Mouse (Mus musculus) myocyte (in vitro differentiated cells): Measurements from ENCODE around the gene Pitpnb. TPM values are rescaled to one million over a fixed set of nuclear protein-coding genes. Genes with fewer than 3 reads are reported as not detected.

Source experiments
- H3K27me3 ChIP-seq: one replicate; pipeline ENCODE4 v1.6.1; 2011; ENCODE audit not compliant: control insufficient read depth, insufficient read depth, insufficient read length
- H3K36me3 ChIP-seq: one replicate; pipeline ENCODE4 v1.6.1; 2011; ENCODE audit not compliant: control insufficient read depth, insufficient read depth
- H3K4me2 ChIP-seq: one replicate; pipeline ENCODE4 v1.6.1; 2011; ENCODE audit warnings: low read depth, control low read depth
- H3K4me3 ChIP-seq: one replicate; pipeline ENCODE4 v1.5.1; 2011; ENCODE audit warnings: mild to moderate bottlenecking, control low read depth, moderate library complexity
- H3K79me2 ChIP-seq: one replicate; pipeline ENCODE4 v1.6.1; 2011; ENCODE audit not compliant: control insufficient read depth, insufficient read depth
- H3ac ChIP-seq: one replicate; pipeline ENCODE4 v1.6.1; 2011; ENCODE audit not compliant: control insufficient read depth, insufficient read length
- CEBPB ChIP-seq: IDR thresholded peaks from 2 replicates; pipeline ENCODE4 v1.6.1; 2011; ENCODE audit warnings: mild to moderate bottlenecking, moderate library complexity; ENCODE audit not compliant: poor library complexity, insufficient read depth, severe bottlenecking
- E2F4 ChIP-seq: IDR thresholded peaks from one replicate; pipeline ENCODE4 v1.6.1; 2011; ENCODE audit warnings: mild to moderate bottlenecking, control low read depth, moderate library complexity; ENCODE audit not compliant: insufficient read depth
- MAX ChIP-seq: IDR thresholded peaks from one replicate; pipeline ENCODE4 v1.6.1; 2011; ENCODE audit warnings: low read depth, mild to moderate bottlenecking, control low read depth
- MYOD1 ChIP-seq, 3 experiments: IDR thresholded peaks; one replicate each; pipeline ENCODE4 v1.6.1; 2011; ENCODE audit warnings: control low read depth in 2 of 3, low read depth in 2 of 3, mild to moderate bottlenecking in 2 of 3, moderate library complexity in 1 of 3; ENCODE audit not compliant: insufficient read length in 2 of 3, control insufficient read depth in 1 of 3
- MYOG ChIP-seq, 3 experiments: IDR thresholded peaks; one replicate each; pipeline ENCODE4 v1.6.1; 2011; ENCODE audit warnings: control low read depth in 2 of 3, low read depth in 2 of 3, mild to moderate bottlenecking in 2 of 3; ENCODE audit not compliant: insufficient read length in 2 of 3, control insufficient read depth in 1 of 3, insufficient read depth in 1 of 3
- POLR2A ChIP-seq: IDR thresholded peaks from one replicate; pipeline ENCODE4 v1.6.1; 2011; ENCODE audit warnings: low read depth, mild to moderate bottlenecking, control low read depth, moderate library complexity; ENCODE audit not compliant: insufficient read length
- POLR2AphosphoS2 ChIP-seq: IDR thresholded peaks from one replicate; pipeline ENCODE4 v1.6.1; 2011; ENCODE audit warnings: low read depth, control low read depth; ENCODE audit not compliant: insufficient read length
- REST ChIP-seq: IDR thresholded peaks from one replicate; pipeline ENCODE4 v1.6.1; 2011; ENCODE audit warnings: mild to moderate bottlenecking, control low read depth, moderate library complexity; ENCODE audit not compliant: insufficient read depth, insufficient read length
- SRF ChIP-seq: IDR thresholded peaks from one replicate; pipeline ENCODE4 v1.6.1; 2011; ENCODE audit warnings: low read depth; ENCODE audit not compliant: control insufficient read depth, insufficient read length
- TCF12 ChIP-seq: IDR thresholded peaks from one replicate; pipeline ENCODE4 v1.6.1; 2011; ENCODE audit warnings: mild to moderate bottlenecking, control low read depth; ENCODE audit not compliant: poor library complexity, insufficient read depth, severe bottlenecking
- TCF3 ChIP-seq: IDR thresholded peaks from one replicate; pipeline ENCODE4 v1.6.1; 2011; ENCODE audit warnings: low read depth, control low read depth; ENCODE audit not compliant: insufficient read length
- USF1 ChIP-seq: IDR thresholded peaks from one replicate; pipeline ENCODE4 v1.6.1; 2011; ENCODE audit warnings: low read depth, mild to moderate bottlenecking, control low read depth, moderate library complexity
- polyA plus RNA-seq: library from polyadenylated mRNA; unstranded; fragments of >200 nt; fragmentation: generic; extraction: Trizol; gene quantifications from one replicate; pipeline ENCODE4 v1.2.1, GENCODE M21; 2012; ENCODE audit warnings: missing spikeins

The Pitpnb gene
- polyA plus RNA-seq, 1 experiment = 52.2 TPM

- Histone ChIP-seq H3K4me2 (no peak overlapping the region), H3K4me3 (no peak overlapping the region), H3K36me3 (no peaks in the 10 kb centered on the region), H3ac (no peak overlapping the region), H3K79me2 (no peaks in the 10 kb centered on the region), H3K27me3 (peaks cover 87% of the 10 kb centered on the region)
- TF ChIP-seq TCF12 (no peak), USF1 (no peak), MYOG (IDR thresholded peaks at IDR 0.05; ENCODE audit: control insufficient read depth in 1 of 3, insufficient read depth in 1 of 3, insufficient read length in 2 of 3, low read depth in 2 of 3) (no peak), TCF3 (no peak), E2F4 (no peak), MYOD1 (IDR thresholded peaks at IDR 0.05; ENCODE audit: control insufficient read depth in 1 of 3, insufficient read length in 2 of 3, low read depth in 2 of 3) (no peak), CEBPB (no peak), POLR2AphosphoS2 (no peak), REST (no peak), MAX (no peak), SRF (no peak), POLR2A (no peak)
Measured at GRCm38 (mm10) chr5:111432842-111433241, 102.3 kb downstream of the Pitpnb start.

GRCm38 (mm10) chr5:111434342-111434842 is 103.8 kb downstream of the Pitpnb start:
- Histone ChIP-seq H3K79me2 (no peaks in the 10 kb centered on the region), H3K36me3 (no peaks in the 10 kb centered on the region), H3ac (no peak overlapping the region), H3K4me3 (no peak overlapping the region), H3K4me2 (no peak overlapping the region), H3K27me3 (peaks cover 78% of the 10 kb centered on the region)
- TF ChIP-seq POLR2A (no peak), TCF3 (no peak), E2F4 (no peak), USF1 (no peak), MYOD1 (IDR thresholded peaks at IDR 0.05; ENCODE audit: control insufficient read depth in 1 of 3, insufficient read length in 2 of 3, low read depth in 2 of 3) (no peak), MYOG (IDR thresholded peaks at IDR 0.05; ENCODE audit: control insufficient read depth in 1 of 3, insufficient read depth in 1 of 3, insufficient read length in 2 of 3, low read depth in 2 of 3) (no peak), TCF12 (no peak)

- peaks cover 61% of the 10 kb centered on the region for H3K27me3 ChIP-seq
- TF ChIP-seq MAX (no peak), E2F4 (no peak), TCF12 (no peak), CEBPB (no peak), SRF (no peak), POLR2A (no peak), POLR2AphosphoS2 (no peak), REST (no peak), MYOD1 (IDR thresholded peaks at IDR 0.05; ENCODE audit: control insufficient read depth in 1 of 3, insufficient read length in 2 of 3, low read depth in 2 of 3) (no peak), MYOG (IDR thresholded peaks at IDR 0.05; ENCODE audit: control insufficient read depth in 1 of 3, insufficient read depth in 1 of 3, insufficient read length in 2 of 3, low read depth in 2 of 3) (no peak), TCF3 (no peak), USF1 (no peak)
- no peak overlapping the region for H3K4me2 ChIP-seq
- no peaks in the 10 kb centered on the region for H3K36me3 ChIP-seq
- no peak overlapping the region for H3ac ChIP-seq
- no peaks in the 10 kb centered on the region for H3K79me2 ChIP-seq
- no peak overlapping the region for H3K4me3 ChIP-seq
Measured at GRCm38 (mm10) chr5:111436260-111436659, 105.7 kb downstream of the Pitpnb start.

- Histone ChIP-seq H3K36me3 (no peaks in the 10 kb centered on the region), H3K4me3 (no peak overlapping the region), H3K79me2 (no peaks in the 10 kb centered on the region), H3K27me3 (peaks cover 53% of the 10 kb centered on the region), H3ac (no peak overlapping the region), H3K4me2 (no peak overlapping the region)
- no peak for TF ChIP-seq SRF
- no peak for TF ChIP-seq MYOD1 (IDR thresholded peaks at IDR 0.05; ENCODE audit: control insufficient read depth in 1 of 3, insufficient read length in 2 of 3, low read depth in 2 of 3)
- no peak for TF ChIP-seq POLR2AphosphoS2
- no peak for TF ChIP-seq TCF3
- no peak for TF ChIP-seq TCF12
- no peak for TF ChIP-seq CEBPB
- TF ChIP-seq USF1 = no peak
- no peak for TF ChIP-seq MAX
Measured at GRCm38 (mm10) chr5:111437205-111437604, 106.6 kb downstream of the Pitpnb start.

Other genes starting within 250 kb of the Pitpnb start
- 0.02 TPM for gene Mn1, start 86.6 kb downstream of the Pitpnb start, polyA plus RNA-seq